Comparison of ENCODE assay signal across 11 mouse cellular contexts in the genomic region with DNA sequence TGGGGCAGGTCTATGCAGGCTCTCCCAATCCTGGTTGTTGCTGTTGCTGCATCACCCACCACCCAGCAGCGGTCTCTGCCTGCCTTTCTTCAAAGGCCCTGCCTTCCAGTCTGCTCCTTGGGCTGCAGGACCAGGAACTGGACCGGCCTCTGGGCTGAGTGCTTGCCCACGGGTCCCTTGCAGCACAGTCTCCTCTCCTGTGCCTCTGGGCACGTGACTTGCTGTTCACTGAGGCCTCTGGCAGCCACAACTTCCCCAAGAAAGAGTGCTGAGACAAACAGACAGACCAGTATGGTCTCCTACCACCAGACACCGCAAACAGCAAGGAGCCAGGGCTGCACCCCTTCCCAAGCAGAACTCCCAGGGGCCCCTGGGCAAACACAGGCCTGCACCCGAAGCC. TPM values are rescaled to one million over a fixed set of nuclear protein-coding genes. Genes with fewer than 3 reads are reported as not detected.
DNase-seq lines count a peak whose midpoint lies in the region; ATAC-seq and TF ChIP-seq lines count a peak whose summit lies in the region.
"Had no signal": no experiment of that assay in that cellular context is flagged by ENCODE, and none has a peak within 500 bp of the region (broad histone marks: within the 10 kb centered on the region; RNA-seq: fewer than 3 reads in every experiment).

No protein-coding gene starts in this region.

- ATAC-seq in liver, embryonic 13.5 days (ENCODE audit: low read depth): no peak
- ATAC-seq in stomach, embryonic 16.5 days (ENCODE audit: insufficient read depth, low FRiP score): no peak
- no peak for ATAC-seq in forebrain, embryonic 12.5 days (ENCODE audit: low FRiP score)

- peak overlapping the region; percentile 33 for H3K4me3 ChIP-seq in liver, embryonic 13.5 days (replicated peaks)
- no peak overlapping the region for H3K4me3 ChIP-seq in stomach, embryonic 16.5 days (replicated peaks; ENCODE audit: low read length)
- no peak overlapping the region for H3K4me3 ChIP-seq in forebrain, embryonic 12.5 days (replicated peaks)
- no peak overlapping the region for H3K4me3 ChIP-seq in thymus, adult 2 months (ENCODE audit: control insufficient read depth, insufficient read depth, low read length)
- H3K4me3 ChIP-seq: hindbrain, embryonic 13.5 days; neural tube, embryonic 15.5 days had no signal

- no peaks in the 10 kb centered on the region for H3K27me3 ChIP-seq in liver, embryonic 13.5 days
- no peaks in the 10 kb centered on the region for H3K27me3 ChIP-seq in stomach, embryonic 16.5 days (ENCODE audit: control insufficient read depth, insufficient read depth, low read length)
- peaks cover 28% of the 10 kb centered on the region for H3K27me3 ChIP-seq in forebrain, embryonic 12.5 days
- no peaks in the 10 kb centered on the region; the same call in 1 of the 2 replicates for H3K27me3 ChIP-seq in thymus, adult 2 months (ENCODE audit: control insufficient read depth, insufficient read depth, low read length)

- TF ChIP-seq CTCF in thymus, adult 2 months (IDR thresholded peaks at IDR 0.05; ENCODE audit: borderline replicate concordance, control insufficient read depth, extremely low read depth, insufficient read depth, low read length, poor library complexity): no peak

- peak overlapping the region; percentile 66 for H3K4me2 ChIP-seq in liver, embryonic 13.5 days
- H3K4me2 ChIP-seq in stomach, embryonic 16.5 days (ENCODE audit: low read depth, low read length): 0 out of 2 replicates have a peak overlapping the region, but pooled peaks have one; percentile 25
- no peak overlapping the region for H3K4me2 ChIP-seq in forebrain, embryonic 12.5 days
- H3K4me2 ChIP-seq: hindbrain, embryonic 13.5 days; neural tube, embryonic 15.5 days had no signal

- H3K9me3 ChIP-seq in liver, embryonic 13.5 days (replicated peaks): no peaks in the 10 kb centered on the region
- no peaks in the 10 kb centered on the region for H3K9me3 ChIP-seq in stomach, embryonic 16.5 days (replicated peaks; ENCODE audit: control insufficient read depth, low read length)
- H3K9me3 ChIP-seq in forebrain, embryonic 12.5 days: no peaks in the 10 kb centered on the region
- H3K9me3 ChIP-seq: hindbrain, embryonic 13.5 days; neural tube, embryonic 15.5 days had no signal

- no peak for TF ChIP-seq POLR2A in thymus, adult 2 months (IDR thresholded peaks at IDR 0.05; ENCODE audit: control insufficient read depth, extremely low read depth, insufficient read depth, low read length, poor library complexity)

- peaks cover 98% of the 10 kb centered on the region for H3K4me1 ChIP-seq in liver, embryonic 13.5 days (replicated peaks)
- H3K4me1 ChIP-seq in stomach, embryonic 16.5 days (ENCODE audit: control insufficient read depth, insufficient read depth, low read length): peaks cover 62% of the 10 kb centered on the region
- H3K4me1 ChIP-seq in forebrain, embryonic 12.5 days: peaks cover 7% of the 10 kb centered on the region
- H3K4me1 ChIP-seq in thymus, adult 2 months (replicated peaks; ENCODE audit: control insufficient read depth, insufficient read depth, low read length): peaks cover 59% of the 10 kb centered on the region

- whole genome bisulfite sequencing in liver, embryonic 13.5 days (ENCODE audit: insufficient replicate concordance): 34% methylated on average over 6 of the region's 6 CpGs
- WGBS in stomach, embryonic 16.5 days: 60% methylated on average over 6 of the region's 6 CpGs
- 85% methylated on average over 6 of the region's 6 CpGs for WGBS in forebrain, embryonic 12.5 days
- WGBS in thymus, adult 2 months: 25% methylated on average over 6 of the region's 6 CpGs

- H3K27ac ChIP-seq in liver, embryonic 13.5 days: peak overlapping the region; percentile 97
- peak overlapping the region; percentile 75 for H3K27ac ChIP-seq in stomach, embryonic 16.5 days (ENCODE audit: low read length)
- H3K27ac ChIP-seq in forebrain, embryonic 12.5 days: no peak overlapping the region
- H3K27ac ChIP-seq in thymus, adult 2 months (ENCODE audit: control insufficient read depth, insufficient read depth, low read length): no peak overlapping the region
- H3K27ac ChIP-seq: hindbrain, embryonic 13.5 days; neural tube, embryonic 15.5 days had no signal

- peak overlapping the region; percentile 70 for H3K9ac ChIP-seq in liver, embryonic 13.5 days
- H3K9ac ChIP-seq in stomach, embryonic 16.5 days (ENCODE audit: low read length): peak overlapping the region; percentile 37
- no peak overlapping the region for H3K9ac ChIP-seq in forebrain, embryonic 12.5 days
- H3K9ac ChIP-seq: hindbrain, embryonic 13.5 days; neural tube, embryonic 15.5 days had no signal

- H3K36me3 ChIP-seq in liver, embryonic 13.5 days: peaks cover 11% of the 10 kb centered on the region
- H3K36me3 ChIP-seq in stomach, embryonic 16.5 days (ENCODE audit: control insufficient read depth, insufficient read depth, low read length): no peaks in the 10 kb centered on the region
- no peaks in the 10 kb centered on the region for H3K36me3 ChIP-seq in forebrain, embryonic 12.5 days (replicated peaks)
- H3K36me3 ChIP-seq in thymus, adult 2 months (ENCODE audit: control insufficient read depth, insufficient read depth, low read length): no peaks in the 10 kb centered on the region
- H3K36me3 ChIP-seq: hindbrain, embryonic 13.5 days; neural tube, embryonic 15.5 days had no signal

- DNase-seq in heart, adult 18-20 months: peak; percentile 37 to 48
- DNase-seq in heart, postnatal 4 days: no peak
- DNase-seq in spleen, postnatal 36 days (ENCODE audit: low spot score in 2 of 2): peak; percentile 62
- no peak for DNase-seq in spleen, adult 12 weeks (ENCODE audit: low spot score)
- DNase-seq in liver, embryonic 13.5 days: no peak
- no peak for DNase-seq in thymus, adult 2 months
- DNase-seq: left cerebral cortex, postnatal 4 days had no signal

RNA-seq across cellular contexts. Expression of gene Ldlrap1, which starts 5.5 kb away (rescaled TPM):
- total RNA-seq in heart, adult 18-20 months (2021): 1 to 10 TPM; 7.7 to 9.8 TPM
- 10 to 100 TPM; 21.6 to 22.4 TPM for total RNA-seq in heart, postnatal 4 days (2021)
- 20.3 and 23.1 TPM in 2 replicates for polyA plus RNA-seq in liver, embryonic 13.5 days (2015; fragmentation: Nextera tagmentation; extraction: Ambion mirVana)
- polyA plus RNA-seq in stomach, embryonic 16.5 days (2015; fragmentation: Nextera tagmentation; extraction: Ambion mirVana): 25.6 and 26.7 TPM in 2 replicates
- 5.1 and 5.9 TPM in 2 replicates for polyA plus RNA-seq in forebrain, embryonic 12.5 days (2016; fragmentation: Nextera tagmentation; extraction: Ambion mirVana)
- polyA plus RNA-seq in thymus, adult 2 months (2012; rRNA removed): 25.3 and 26.0 TPM in 2 replicates

RNA-seq across cellular contexts. Expression of gene Man1c1, which starts 58.3 kb away (rescaled TPM):
- 10 to 100 TPM; 26.9 to 28.3 TPM for total RNA-seq in heart, adult 18-20 months (2021)
- 10 to 100 TPM; 30.4 to 30.7 TPM for total RNA-seq in heart, postnatal 4 days (2021)
- polyA plus RNA-seq in liver, embryonic 13.5 days (2015; fragmentation: Nextera tagmentation; extraction: Ambion mirVana): 1.2 and 1.3 TPM in 2 replicates
- 1.3 and 1.6 TPM in 2 replicates for polyA plus RNA-seq in stomach, embryonic 16.5 days (2015; fragmentation: Nextera tagmentation; extraction: Ambion mirVana)
- polyA plus RNA-seq in forebrain, embryonic 12.5 days (2016; fragmentation: Nextera tagmentation; extraction: Ambion mirVana): 3.5 and 4.0 TPM in 2 replicates
- 4.4 and 5.5 TPM in 2 replicates for polyA plus RNA-seq in thymus, adult 2 months (2012; rRNA removed)

Comparison
In these comparisons a context has a peak if more than half of its experiments do, and no peak if none do; other contexts are left out.
1. DNase-seq: peak in heart, adult 18-20 months (2 of 2) and spleen, postnatal 36 days (2 of 2); none in heart, postnatal 4 days (single experiment), spleen, adult 12 weeks (single experiment), liver, embryonic 13.5 days (single experiment) and thymus, adult 2 months (single experiment).
2. H3K27ac ChIP-seq: peak in liver, embryonic 13.5 days (single experiment) and stomach, embryonic 16.5 days (single experiment); none in forebrain, embryonic 12.5 days (single experiment) and thymus, adult 2 months (single experiment).